Mouse (Mus musculus): ENCODE results near the gene Mvd. TPM values are rescaled to one million over a fixed set of nuclear protein-coding genes. Genes with fewer than 3 reads are reported as not detected.
A peak's percentile ranks its signal among the peaks of the same experiment; 100 is the strongest.

Mvd gene
- total RNA-seq, 1 experiment from 2014 or later = 8.8 TPM

DNA sequence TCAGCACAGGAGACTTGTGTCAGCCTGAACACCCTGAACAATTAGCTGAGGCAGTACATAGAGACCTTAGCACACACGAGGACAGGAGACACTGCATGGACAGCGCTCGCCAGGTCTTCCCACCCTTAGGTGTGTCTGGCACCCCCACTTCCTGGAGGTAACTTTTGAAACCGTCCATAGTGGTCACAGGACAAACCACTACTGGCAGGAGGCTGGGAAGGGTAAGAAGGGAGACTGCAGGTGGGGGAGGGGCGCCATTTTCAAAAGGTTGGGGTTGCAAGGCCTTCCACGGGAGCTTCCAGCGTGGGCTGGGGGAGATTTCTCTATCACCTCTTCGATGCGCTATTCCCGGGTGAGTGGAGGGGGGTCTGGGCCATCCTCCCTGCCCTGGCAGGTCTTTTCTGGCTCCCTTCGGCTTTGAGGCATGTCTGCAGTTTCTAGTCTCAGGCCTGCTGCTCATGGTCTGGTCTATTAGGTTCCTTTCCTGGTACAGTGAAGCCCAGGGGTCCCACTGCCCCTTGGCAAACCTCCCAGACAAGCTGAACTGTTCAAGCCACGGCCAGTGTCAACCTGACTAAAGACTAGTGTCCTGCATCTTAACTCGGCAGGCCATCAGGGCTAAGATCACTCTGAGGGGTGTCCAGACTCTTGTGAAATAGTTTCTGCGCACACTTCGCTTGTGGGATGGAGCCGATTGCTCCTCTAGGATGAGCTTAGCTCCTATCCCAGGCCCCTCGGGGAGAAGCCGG lies 11.4 kb downstream of the Mvd start:
- ATAC-seq (replicated peaks; ENCODE audit: insufficient number of reproducible peaks, low FRiP score, low TSS enrichment, poor library complexity, severe bottlenecking) = no peak

DNA sequence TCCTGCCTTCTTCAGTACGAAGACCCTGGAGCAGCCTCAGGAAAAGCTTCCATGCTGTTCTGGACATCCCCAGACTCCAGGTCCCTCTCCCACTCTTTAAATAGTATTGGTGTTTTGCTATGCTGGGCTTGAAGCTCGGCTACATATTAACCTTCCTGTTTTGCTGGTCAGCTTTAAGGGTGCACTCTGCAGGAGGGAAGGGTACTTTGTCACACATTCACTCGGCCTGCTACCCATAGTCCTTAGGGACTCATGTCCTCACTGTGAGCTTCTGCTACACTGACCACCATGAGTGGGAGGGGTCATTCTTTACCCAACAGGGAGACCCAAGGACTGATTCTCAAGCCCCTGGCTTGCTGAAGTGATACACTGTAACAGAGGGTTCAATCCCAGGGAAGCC lies 12.6 kb downstream of the Mvd start:
- ATAC-seq (replicated peaks; ENCODE audit: insufficient number of reproducible peaks, low FRiP score, low TSS enrichment, poor library complexity, severe bottlenecking) = no peak

DNA sequence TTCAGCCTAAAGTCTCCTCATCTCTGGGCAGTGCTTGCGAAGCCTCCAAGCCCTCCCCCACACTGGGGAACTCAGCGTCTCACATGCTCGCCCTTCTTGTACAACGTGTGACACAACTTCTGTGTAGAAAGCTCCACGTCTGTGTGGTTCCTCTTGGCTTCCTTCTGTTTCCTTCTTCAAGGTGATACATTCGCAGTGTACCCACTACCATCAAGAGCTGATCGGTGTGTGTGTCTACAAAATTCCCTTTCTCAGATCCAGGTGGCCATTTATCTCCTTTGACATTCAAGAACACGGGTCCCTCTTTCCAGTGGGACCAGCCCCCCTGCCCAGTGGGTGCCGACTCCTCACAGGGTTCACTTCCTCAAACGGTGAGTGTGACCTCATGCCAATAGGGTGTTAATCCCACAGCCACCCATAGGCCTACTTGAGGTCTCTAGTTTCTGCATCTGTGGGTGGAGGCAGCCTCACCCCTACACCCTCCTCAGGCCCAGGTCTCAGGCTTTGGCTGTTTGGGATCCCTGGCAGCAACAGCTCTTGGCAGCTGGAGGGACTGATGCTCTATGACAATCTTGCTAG lies 13.1 kb downstream of the Mvd start:
- ATAC-seq (replicated peaks; ENCODE audit: insufficient number of reproducible peaks, low FRiP score, low TSS enrichment, poor library complexity, severe bottlenecking) = peak; percentile 76

DNA sequence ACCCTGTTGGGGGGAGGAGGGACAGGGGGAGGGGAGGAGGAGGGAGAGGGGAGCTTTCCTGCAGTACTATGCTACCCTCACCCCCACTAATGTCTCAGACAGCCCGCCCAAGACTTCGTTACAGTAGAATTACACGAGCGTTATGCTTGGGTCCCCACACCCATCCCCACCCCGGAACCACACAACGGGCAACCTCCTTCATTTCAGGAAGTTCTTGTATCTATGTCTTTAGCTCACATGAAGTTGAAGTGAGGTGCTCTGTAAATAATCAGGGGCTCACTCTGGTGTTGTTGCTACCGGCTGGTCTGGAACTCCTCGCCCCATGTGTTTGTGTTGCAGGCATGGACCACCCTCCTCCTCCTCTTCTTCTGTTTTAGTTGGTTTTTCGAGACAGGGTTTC lies 15.1 kb downstream of the Mvd start:
- ATAC-seq (replicated peaks; ENCODE audit: insufficient number of reproducible peaks, low FRiP score, low TSS enrichment, poor library complexity, severe bottlenecking) = no peak

DNA sequence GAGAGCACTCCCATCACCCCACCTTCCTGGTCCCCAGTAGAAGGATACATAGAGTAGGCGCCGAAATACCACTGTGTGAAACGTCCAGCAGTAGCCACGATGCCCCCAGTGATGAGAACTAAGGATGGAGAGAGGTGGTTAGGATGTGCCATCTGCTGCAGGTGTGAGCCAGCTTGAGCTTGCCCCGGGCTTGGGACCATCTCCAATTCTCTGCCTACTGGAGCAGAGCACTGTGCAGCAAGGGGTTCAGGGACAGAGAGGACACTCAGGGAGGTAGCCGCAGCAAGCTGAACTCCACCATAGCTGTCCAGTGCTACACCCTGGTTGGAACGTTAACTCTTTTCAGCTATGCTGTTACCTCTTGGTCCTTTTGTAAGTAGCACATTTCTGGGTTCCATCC lies 15.6 kb downstream of the Mvd start:
- ATAC-seq (replicated peaks; ENCODE audit: insufficient number of reproducible peaks, low FRiP score, low TSS enrichment, poor library complexity, severe bottlenecking) = no peak

DNA sequence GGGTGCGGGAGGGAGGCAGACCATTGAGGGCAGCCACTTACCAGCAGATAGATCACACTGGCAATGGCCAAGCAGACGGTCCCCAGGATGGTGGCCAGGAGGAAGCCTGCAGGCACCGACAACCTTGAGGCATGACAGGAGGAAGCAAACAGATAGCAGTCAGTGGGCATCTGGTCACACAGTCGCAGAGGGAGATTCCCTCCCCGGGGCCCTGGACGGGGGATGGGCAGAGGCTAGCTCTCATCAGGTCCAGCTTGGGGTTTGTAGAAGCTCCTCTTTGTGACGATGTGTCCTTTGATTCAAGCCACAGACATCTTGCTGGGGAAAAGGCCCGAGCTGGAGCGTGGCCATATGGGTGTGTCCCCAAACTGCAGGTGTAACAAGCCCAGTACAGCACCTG lies 17.1 kb downstream of the Mvd start:
- no peak for ATAC-seq (replicated peaks; ENCODE audit: insufficient number of reproducible peaks, low FRiP score, low TSS enrichment, poor library complexity, severe bottlenecking)

DNA sequence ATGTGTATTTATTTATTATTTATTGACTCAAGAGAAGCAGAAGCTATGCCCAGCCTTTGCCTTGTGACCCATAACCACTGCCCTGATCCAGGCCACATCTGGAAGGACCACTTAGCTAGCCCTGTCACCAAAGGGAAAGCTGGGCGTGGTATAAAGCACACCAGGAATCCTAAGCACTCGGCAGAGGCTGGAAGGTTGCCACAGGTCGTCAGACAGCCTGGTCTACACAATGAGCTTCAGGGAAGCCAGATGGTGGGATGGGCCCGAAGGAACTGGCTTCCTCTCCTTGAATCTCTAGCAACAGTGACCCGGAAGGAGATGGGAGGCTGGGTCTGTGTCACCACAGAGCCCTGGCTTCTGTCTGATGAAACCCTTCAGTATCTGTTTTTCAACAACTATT lies 19.6 kb downstream of the Mvd start:
- no peak for ATAC-seq (replicated peaks; ENCODE audit: insufficient number of reproducible peaks, low FRiP score, low TSS enrichment, poor library complexity, severe bottlenecking)

DNA sequence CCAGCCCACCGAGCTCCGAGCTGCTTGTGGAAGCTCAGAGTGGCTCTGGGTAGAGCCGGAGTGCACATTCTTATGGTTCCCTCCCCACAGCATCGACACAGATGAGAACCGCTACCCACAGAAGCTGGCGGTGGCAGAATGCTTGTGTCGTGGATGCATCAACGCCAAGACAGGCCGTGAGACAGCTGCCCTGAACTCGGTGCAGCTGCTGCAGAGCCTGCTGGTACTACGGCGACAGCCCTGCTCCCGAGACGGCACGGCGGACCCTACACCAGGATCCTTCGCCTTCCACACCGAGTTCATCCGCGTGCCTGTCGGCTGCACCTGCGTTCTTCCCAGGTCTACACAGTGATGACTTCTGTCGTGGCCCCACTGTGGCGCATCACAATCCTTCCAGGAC lies 20.0 kb downstream of the Mvd start:
- ATAC-seq (replicated peaks; ENCODE audit: insufficient number of reproducible peaks, low FRiP score, low TSS enrichment, poor library complexity, severe bottlenecking) = no peak

DNA sequence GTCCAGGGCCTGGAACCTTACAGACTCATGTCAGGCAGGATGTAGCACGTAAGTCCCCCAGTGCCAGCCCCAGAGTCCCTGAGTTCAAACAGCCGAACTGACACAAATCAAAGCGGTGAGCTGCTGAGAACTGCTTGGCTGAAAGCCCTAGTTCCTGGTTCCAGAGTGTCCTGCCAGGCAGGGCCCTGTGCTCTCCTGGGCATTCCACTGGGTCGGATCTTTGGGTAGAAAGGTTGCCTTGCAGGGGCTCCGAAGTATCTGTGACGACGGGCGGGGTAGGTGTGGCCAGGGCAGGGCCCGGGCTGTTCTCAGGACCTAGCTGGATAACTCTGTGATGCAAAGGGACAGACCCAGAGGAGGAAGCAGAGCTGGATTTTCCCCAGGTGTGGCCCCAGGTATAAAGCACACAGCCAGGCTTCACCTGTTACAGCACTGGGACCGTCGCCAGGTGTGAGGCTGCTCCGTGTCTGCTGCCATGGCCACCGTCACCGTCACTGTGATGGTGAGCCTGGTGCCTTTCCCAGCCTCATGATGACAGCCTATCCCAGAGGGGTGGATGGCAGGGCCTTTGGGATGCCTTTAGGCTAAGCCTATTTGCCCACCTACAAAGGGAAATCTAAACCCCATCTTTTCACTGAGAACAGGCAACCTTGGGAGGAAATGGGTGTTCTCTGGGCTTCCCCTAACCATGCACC lies 21.7 kb downstream of the Mvd start, which contains the start of gene Il17c:
Gene Il17c (plus strand): TSS at position 645 of the 695 bp plus-strand sequence.
- ATAC-seq (replicated peaks; ENCODE audit: insufficient number of reproducible peaks, low FRiP score, low TSS enrichment, poor library complexity, severe bottlenecking) = no peak

DNA sequence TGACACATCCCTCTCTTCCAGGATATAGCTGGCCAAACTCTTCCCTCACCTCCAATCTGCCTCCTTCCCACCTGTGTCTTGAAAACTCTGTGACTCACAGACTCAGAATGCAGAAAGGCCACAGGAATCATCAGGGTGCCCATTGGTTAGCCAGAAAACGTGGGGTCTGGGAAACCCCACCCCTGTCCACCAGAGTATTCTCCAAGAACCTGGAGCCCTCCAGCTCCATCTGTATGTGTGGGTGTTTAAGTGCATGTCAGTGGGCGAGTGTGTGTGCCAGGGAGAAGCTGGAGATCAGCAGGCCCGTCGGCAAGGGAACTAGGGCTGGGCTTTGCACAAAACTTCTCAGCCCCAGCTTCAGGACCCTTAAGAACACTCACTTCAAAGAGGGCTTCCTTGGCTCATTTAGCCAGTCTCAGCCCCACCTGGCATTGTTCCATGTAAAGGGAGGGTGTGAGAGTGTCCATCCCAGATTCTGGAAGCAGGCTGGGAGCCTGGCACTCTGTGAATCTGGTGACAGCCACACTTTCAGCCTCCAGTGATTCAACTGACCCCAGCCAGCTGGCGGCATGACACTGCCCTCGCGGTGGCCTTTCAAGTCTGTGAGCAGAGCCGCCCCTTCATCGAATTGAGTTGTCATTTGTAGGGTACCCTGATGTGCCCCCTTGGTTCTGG lies 23.2 kb downstream of the Mvd start:
- no peak for ATAC-seq (replicated peaks; ENCODE audit: insufficient number of reproducible peaks, low FRiP score, low TSS enrichment, poor library complexity, severe bottlenecking)

DNA sequence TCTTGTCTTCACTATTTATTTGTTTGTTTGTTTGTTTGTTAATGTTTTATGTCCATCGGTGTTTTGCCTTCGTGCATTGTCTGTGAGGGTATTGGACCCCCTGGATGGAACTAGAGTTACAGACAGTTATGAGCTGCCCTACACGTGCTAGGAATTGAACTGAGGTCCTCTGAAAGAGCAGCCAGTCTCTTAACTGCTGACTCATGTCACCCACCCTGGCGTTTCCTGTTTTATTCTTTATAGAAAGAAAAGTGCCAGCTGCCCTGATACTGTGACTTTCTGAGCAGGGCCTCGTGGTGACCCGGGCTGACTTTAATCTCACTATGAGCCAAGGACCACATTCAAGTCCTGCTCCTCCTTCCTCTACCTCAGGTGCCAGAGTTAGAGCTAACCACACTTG lies 27.7 kb downstream of the Mvd start:
- ATAC-seq (replicated peaks; ENCODE audit: insufficient number of reproducible peaks, low FRiP score, low TSS enrichment, poor library complexity, severe bottlenecking) = no peak

DNA sequence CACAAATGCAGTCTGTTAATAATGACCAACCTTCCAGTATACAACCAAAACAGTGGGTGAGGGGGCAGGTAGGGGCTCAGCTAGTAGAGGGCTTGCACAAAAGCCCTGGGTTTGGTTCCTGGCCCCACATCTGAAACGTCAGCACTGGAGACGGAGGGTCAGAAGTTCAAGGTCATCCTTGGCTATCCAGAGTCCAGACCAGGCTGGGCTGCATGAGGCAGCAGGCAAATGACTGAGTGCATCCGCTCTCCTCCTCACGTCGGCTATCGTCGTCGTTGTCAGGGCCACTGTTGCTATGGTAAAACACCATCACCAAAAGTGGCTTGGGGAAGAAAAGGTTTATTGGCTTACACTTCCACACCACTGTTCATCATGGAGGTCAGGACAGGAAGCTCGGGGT lies 28.9 kb downstream of the Mvd start:
- no peak for ATAC-seq (replicated peaks; ENCODE audit: insufficient number of reproducible peaks, low FRiP score, low TSS enrichment, poor library complexity, severe bottlenecking)

DNA sequence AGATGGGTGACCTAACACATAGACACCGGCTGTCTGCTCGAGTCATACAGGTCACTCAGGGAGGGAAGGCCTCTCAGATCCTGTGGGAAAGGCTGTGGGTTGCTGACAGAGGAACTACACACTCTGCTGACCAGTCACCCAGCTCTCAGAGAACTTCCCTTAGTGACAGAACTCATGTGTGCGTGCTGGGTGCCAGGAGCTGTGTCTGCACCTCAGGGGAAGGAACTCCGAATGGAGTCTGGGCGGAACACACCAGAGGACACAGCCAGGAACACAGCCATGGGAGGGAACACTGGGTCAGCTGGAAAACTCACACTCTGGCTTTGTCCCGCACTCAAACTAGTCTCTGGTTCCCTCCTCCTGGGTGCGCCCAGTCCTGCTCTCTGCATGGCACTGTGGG lies 35.5 kb downstream of the Mvd start:
- ATAC-seq (replicated peaks; ENCODE audit: insufficient number of reproducible peaks, low FRiP score, low TSS enrichment, poor library complexity, severe bottlenecking) = no peak

DNA sequence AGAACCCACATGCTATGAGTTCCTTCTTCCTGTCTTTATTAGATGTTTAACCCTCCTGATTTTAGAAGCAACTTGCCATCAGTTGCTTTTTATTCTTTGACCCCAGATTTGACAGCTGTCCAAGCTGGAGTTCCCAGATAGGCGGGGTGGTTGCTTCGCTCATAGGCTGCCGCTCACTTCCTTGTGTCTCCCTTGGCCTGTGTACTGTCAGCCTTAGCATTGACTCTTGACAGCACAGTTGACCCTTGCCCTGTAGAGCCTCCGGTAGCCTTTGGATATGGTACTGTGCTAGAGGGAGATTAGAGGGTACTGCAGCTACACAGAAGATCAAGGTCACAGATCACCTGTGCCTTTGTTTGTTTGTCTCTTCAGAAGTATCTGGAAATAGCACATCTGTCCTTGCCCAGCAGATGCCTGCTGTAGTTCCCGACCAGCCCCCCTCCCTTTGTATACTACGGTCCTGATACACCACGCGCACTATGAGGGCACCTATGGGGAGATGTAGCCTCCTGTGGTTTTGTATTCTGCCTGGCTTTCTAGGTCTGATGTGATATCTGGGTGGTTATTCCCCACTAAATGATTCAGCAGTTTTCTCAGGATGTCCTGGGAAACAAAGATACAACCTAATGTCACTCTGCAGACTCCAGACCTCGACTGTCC lies 37.9 kb downstream of the Mvd start:
- no peak for ATAC-seq (replicated peaks; ENCODE audit: insufficient number of reproducible peaks, low FRiP score, low TSS enrichment, poor library complexity, severe bottlenecking)

DNA sequence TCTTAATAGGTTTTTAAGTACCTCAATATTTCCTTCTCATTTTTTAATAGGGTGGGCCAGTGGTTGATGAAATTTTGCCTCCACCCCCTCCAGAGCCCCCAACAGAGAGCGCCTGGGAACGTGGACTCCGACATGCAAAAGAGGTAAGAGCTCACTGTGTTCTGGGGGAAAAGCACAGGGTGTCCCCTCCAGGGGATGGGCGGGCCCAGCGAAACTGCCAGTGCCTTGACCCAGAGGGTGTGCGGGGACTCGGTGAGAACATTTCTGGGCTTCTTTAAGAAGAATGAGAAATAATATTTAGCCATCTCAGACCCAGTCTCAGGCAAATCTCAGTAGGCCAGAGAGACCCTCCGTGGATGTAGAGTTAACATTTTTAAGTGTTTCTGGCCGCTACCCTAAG lies 45.0 kb downstream of the Mvd start:
- ATAC-seq (replicated peaks; ENCODE audit: insufficient number of reproducible peaks, low FRiP score, low TSS enrichment, poor library complexity, severe bottlenecking) = no peak

DNA sequence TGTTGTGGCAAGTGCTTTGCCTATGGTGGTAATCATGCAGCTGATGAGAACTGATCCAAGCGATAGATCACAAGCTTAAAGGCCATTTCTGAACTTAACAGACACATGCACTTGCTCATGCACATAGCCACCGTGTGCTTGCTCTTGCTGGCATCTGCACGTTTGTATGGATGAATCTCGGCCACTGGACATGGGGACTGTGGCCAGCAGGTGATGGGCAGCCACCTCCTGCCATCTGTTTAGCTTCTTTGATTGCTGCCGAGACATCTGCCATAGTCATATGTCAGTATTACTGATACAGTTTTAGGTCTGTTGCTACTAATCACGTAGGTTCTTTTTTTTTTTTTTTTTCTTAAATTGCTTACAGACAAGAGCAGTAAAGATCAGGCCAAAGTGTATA lies 47.9 kb downstream of the Mvd start:
- no peak for ATAC-seq (replicated peaks; ENCODE audit: insufficient number of reproducible peaks, low FRiP score, low TSS enrichment, poor library complexity, severe bottlenecking)

DNA sequence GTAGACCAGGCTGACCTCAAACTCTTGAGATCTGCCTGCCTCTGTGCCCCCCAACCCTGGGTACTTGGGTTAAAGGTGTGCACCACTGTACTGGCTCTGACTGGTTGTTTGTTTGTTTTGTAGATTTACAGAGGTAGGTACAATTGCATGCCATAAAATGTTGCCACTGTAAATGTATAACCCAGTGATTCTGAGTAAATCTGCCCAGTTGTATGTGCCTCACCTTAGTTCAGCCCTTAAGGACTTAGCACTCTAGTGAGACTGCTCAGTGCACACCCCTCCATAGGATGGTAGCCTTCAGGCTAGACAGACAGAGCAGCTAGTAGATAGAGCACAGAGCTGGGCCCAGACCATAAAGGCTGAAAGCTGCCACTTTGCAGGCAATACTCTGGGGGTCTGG lies 49.5 kb downstream of the Mvd start:
- ATAC-seq (replicated peaks; ENCODE audit: insufficient number of reproducible peaks, low FRiP score, low TSS enrichment, poor library complexity, severe bottlenecking) = no peak

DNA sequence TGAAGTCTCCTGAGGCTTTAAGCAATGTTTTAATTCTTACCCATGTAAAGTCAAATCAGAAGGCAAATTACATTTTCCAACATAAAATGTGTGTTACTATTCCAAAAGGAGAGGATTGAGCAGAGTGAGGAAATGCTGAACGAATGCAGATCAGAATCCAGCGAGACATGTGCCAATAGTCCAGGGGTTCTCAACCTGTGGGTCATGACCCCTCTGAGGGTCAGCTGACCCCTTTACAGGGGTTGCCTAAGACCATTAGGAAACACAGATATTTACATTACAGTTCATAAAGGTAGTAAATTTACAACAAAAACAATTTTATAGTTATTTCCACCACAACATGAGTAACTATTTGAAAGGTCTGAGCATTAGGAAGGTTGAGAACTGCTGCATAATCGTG lies 52.5 kb downstream of the Mvd start:
- no peak for ATAC-seq (replicated peaks; ENCODE audit: insufficient number of reproducible peaks, low FRiP score, low TSS enrichment, poor library complexity, severe bottlenecking)

DNA sequence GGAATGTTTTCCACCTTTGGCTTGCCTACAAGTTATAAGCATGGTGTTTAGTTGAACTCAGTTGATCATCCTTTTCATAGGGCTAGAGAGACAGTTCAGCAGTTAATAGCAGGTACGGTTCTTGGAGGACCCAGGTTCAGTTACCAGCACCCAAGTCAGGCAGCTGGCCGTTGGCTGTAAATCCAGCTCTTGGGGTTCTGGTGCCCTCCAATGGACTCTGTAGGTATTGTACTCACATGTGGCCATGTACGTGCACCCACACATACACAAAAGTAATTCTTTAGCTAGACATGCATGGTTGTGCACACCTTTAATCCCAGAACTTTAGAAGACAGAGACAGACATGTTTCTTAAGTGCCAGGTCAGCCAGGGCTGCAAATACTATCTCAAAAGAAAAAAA lies 53.9 kb downstream of the Mvd start:
- ATAC-seq (replicated peaks; ENCODE audit: insufficient number of reproducible peaks, low FRiP score, low TSS enrichment, poor library complexity, severe bottlenecking) = no peak

Data from monocyte, adult 5-6 weeks (primary cell).